Mouse (Mus musculus) stomach, postnatal 0 days (tissue): ENCODE measurements at regions not wholly inside any gene's neighbourhood (a gene's known extent, or its start where the extent isn't known, plus 50 kb on each side); places are given as distances from the start of the nearest gene placed in this dataset.
A peak's percentile ranks its signal among the peaks of the same experiment; 100 is the strongest.
"Not testable (repeated sequence)": the region's sequence is repeated elsewhere in the genome, so short reads cannot be mapped to it uniquely, and the experiment has no call there.

Experiments used
- ATAC-seq: fragments of 200-750 bp; cut with Nextera tagmentation; 2 replicates; pipeline ENCODE4 v1.8.0; 2017; ENCODE audit not compliant: low FRiP score, low TSS enrichment
- DNase-seq: peaks from one replicate; pipeline ENCODE4 v3.0.0-alpha.2; 2016; ENCODE audit warnings: low spot score
- H3K27ac ChIP-seq: fragments of 300-500 bp; sonication (generic); replicated peaks from 2 replicates; pipeline ENCODE4 v1.5.1; 2014; ENCODE audit warnings: mild to moderate bottlenecking, control low read depth
- H3K27me3 ChIP-seq: fragments of 300-500 bp; sonication (generic); 2 replicates; pipeline ENCODE4 v1.6.1; 2014; ENCODE audit warnings: low read length; ENCODE audit not compliant: control insufficient read depth, insufficient read depth
- H3K36me3 ChIP-seq: fragments of 300-500 bp; sonication (generic); 2 replicates; pipeline ENCODE4 v1.6.1; 2014; ENCODE audit warnings: low read length, mixed read lengths; ENCODE audit not compliant: control insufficient read depth, insufficient read depth
- H3K4me1 ChIP-seq: fragments of 300-500 bp; sonication (generic); replicated peaks from 2 replicates; pipeline ENCODE4 v1.6.1; 2014; ENCODE audit warnings: antibody characterized with exemption; ENCODE audit not compliant: control insufficient read depth, insufficient read depth
- H3K4me2 ChIP-seq: fragments of 300-500 bp; sonication (generic); replicated peaks from 2 replicates; pipeline ENCODE4 v1.6.1; 2014; ENCODE audit warnings: low read depth, mild to moderate bottlenecking, control low read depth, moderate library complexity
- H3K4me3 ChIP-seq: fragments of 300-500 bp; sonication (generic); 2 replicates; pipeline ENCODE4 v1.5.1; 2014; ENCODE audit warnings: low read depth, low read length, control low read depth
- H3K9ac ChIP-seq: fragments of 300-500 bp; sonication (generic); 2 replicates; pipeline ENCODE4 v1.6.1; 2014; ENCODE audit warnings: mild to moderate bottlenecking, low read length, control low read depth, mixed read lengths
- H3K9me3 ChIP-seq: fragments of 300-500 bp; sonication (generic); 2 replicates; pipeline ENCODE4 v1.6.1; 2016; ENCODE audit warnings: low read length; ENCODE audit not compliant: control insufficient read depth
- CTCF ChIP-seq: IDR thresholded peaks from 2 replicates; pipeline ENCODE4 v1.5.1; 2016; ENCODE audit warnings: antibody characterized with exemption, low read depth, mild to moderate bottlenecking, moderate library complexity
- EP300 ChIP-seq: optimal IDR thresholded peaks from 2 replicates; pipeline ENCODE3; 2016; ENCODE audit warnings: antibody characterized with exemption
- WGBS: fragments of 180-500 bp; shearing (Covaris S2); extraction: QIAGEN DNeasy Blood & Tissue Kit; methylation state at CpG from one replicate; pipeline ENCODE4 v1.1.7; 2014; 5-methylcytosine and 5-hydroxymethylcytosine counted together

DNA sequence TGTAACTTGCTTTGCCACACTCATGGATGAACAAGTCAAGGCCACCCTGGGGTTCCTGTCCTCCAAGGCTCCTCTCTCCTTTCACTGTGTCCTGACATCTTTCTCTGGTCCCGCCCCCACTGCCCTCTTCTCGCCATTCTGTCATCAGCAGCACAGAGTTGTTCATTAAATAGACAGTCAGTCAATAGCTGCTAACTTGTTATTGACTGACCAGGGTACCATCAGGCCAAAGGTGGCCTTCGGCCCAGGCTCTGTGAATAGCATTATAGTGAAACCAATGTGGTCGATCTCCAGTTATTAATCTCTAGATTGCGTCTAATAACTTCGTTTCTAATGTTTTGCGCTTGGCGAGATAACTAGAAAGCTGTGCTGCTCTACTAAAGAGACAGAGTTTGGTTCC, 122.1 kb upstream of the Mrps10 start:
- Histone ChIP-seq H3K4me2 (no peak overlapping the region), H3K9ac (no peak overlapping the region), H3K4me3 (no peak overlapping the region), H3K4me1 (no peaks in the 10 kb centered on the region), H3K27ac (no peak overlapping the region), H3K27me3 (no peaks in the 10 kb centered on the region), H3K36me3 (no peaks in the 10 kb centered on the region), H3K9me3 (no peaks in the 10 kb centered on the region)
- no peak for ATAC-seq
- no peak for DNase-seq
- no peak for TF ChIP-seq EP300
- TF ChIP-seq CTCF, result no peak
- 88% methylated on average over 8 of the region's 8 CpGs for WGBS

DNA sequence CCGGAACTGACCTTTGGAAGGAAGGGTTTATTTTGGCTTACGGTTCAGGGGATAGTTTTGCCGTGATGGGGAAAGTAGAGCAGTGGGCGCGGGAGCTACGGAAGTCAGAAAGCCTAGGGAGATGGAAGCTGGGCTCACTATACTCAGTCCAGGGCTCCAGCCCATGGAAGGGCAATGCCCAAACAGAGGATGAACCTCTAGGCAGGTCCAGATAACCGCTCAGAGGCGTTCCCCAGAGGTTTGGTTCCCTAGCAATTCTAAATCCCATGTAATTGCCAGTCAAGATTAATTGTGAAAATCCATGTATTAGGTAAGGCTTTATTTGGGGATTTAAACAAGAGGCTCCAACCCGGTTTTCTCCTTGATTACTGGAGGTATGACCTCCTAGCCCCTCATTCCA, 123.1 kb upstream of the Mrps10 start:
- 87% methylated on average over 9 of the region's 9 CpGs for WGBS
- ATAC-seq, result no peak
- no peak overlapping the region for H3K4me3 ChIP-seq

DNA sequence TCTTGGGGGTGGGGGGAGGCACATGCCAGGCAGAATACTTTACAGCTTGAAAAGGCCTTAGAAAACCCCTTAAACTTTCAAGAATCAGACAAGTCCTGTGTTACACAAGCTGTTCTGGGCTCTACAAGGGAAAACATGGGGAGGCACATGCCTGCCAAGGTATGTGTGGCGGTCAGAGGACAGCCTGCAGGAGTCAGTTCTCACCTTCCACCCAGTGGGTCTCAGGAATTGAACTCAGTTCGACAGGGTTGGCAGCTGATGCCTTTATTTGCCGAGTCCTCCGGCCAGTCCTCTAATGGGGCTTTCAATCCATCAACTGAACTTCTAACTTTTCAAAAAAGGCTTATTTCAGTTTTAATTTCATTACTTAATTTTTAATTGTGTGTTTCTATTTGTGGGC, 129.6 kb upstream of the Mrps10 start:
- H3K9ac ChIP-seq, result no peak overlapping the region
- DNase-seq, result no peak
- 92% methylated on average over 4 of the region's 4 CpGs for WGBS
- no peaks in the 10 kb centered on the region for H3K27me3 ChIP-seq
- no peak overlapping the region for H3K4me2 ChIP-seq
- H3K27ac ChIP-seq, result no peak overlapping the region
- no peaks in the 10 kb centered on the region for H3K9me3 ChIP-seq
- TF ChIP-seq CTCF (no peak), EP300 (no peak)
- no peaks in the 10 kb centered on the region for H3K4me1 ChIP-seq
- no peak overlapping the region for H3K4me3 ChIP-seq
- H3K36me3 ChIP-seq, result peaks cover 7% of the 10 kb centered on the region; the same call in 1 of the 2 replicates
- no peak for ATAC-seq

More for the DNA sequence above, 123.1 kb upstream of the Mrps10 start:
- H3K36me3 ChIP-seq, result no peaks in the 10 kb centered on the region
- H3K9ac ChIP-seq, result no peak overlapping the region
- no peaks in the 10 kb centered on the region for H3K4me1 ChIP-seq
- H3K9me3 ChIP-seq, result no peaks in the 10 kb centered on the region
- TF ChIP-seq CTCF, result no peak
- no peak for TF ChIP-seq EP300
- no peak overlapping the region for H3K4me2 ChIP-seq
- no peak for DNase-seq
- no peaks in the 10 kb centered on the region for H3K27me3 ChIP-seq
- no peak overlapping the region for H3K27ac ChIP-seq

DNA sequence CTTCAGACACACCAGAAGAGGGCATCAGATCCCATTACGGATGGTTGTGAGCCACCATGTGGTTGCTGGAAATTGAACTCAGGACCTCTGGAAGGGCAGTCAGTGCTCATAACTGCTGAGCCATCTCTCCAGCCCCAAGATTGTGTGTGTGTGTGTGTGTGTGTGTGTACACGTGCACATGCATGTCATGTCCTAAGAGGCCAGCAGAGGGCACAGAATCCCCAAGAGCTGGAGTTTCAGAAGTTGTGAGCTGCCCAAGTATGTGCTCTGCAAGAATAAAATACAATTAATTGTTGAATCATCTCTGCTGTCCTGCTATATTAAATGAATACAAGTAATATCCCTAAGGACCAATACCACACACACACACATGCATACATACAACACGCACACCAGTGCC, 130.8 kb upstream of the Mrps10 start:
- ATAC-seq, H3K9me3 ChIP-seq, H3K27me3 ChIP-seq, H3K36me3 ChIP-seq, H3K27ac ChIP-seq, H3K4me2 ChIP-seq, DNase-seq, H3K4me3 ChIP-seq, H3K4me1 ChIP-seq, H3K9ac ChIP-seq: not testable (repeated sequence)
- WGBS, result 96% methylated on average over 3 of the region's 3 CpGs
- TF ChIP-seq CTCF, result peak; percentile 42

DNA sequence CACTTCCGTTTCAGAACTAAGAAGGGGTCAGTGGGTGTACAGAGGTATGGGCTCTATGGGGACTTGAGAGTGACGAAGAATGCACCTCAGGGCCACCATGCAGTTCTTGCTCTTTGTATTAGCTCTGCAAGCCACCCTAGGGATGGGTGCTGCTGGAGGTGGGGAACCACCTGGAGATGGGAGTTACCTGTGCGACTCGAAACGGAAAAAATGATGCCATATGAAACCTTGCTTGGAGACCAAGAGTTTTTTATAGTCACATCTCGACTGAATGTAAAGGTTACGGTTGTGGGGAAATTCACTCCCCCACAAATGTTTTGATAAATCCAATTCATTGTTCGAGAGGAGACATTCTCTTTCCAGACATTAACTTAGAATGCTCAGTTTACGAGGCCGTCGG, 134.3 kb upstream of the Mrps10 start:
- H3K4me1 ChIP-seq, result no peaks in the 10 kb centered on the region
- no peak overlapping the region for H3K9ac ChIP-seq
- H3K27me3 ChIP-seq, result no peaks in the 10 kb centered on the region
- H3K4me2 ChIP-seq, result no peak overlapping the region
- no peak overlapping the region for H3K27ac ChIP-seq
- no peak overlapping the region for H3K4me3 ChIP-seq
- peaks cover 19% of the 10 kb centered on the region; the same call in 1 of the 2 replicates for H3K36me3 ChIP-seq
- 90% methylated on average over 11 of the region's 11 CpGs for WGBS
- no peak for ATAC-seq
- H3K9me3 ChIP-seq, result no peaks in the 10 kb centered on the region
- no peak for DNase-seq
- TF ChIP-seq CTCF, result no peak
- TF ChIP-seq EP300, result no peak

DNA sequence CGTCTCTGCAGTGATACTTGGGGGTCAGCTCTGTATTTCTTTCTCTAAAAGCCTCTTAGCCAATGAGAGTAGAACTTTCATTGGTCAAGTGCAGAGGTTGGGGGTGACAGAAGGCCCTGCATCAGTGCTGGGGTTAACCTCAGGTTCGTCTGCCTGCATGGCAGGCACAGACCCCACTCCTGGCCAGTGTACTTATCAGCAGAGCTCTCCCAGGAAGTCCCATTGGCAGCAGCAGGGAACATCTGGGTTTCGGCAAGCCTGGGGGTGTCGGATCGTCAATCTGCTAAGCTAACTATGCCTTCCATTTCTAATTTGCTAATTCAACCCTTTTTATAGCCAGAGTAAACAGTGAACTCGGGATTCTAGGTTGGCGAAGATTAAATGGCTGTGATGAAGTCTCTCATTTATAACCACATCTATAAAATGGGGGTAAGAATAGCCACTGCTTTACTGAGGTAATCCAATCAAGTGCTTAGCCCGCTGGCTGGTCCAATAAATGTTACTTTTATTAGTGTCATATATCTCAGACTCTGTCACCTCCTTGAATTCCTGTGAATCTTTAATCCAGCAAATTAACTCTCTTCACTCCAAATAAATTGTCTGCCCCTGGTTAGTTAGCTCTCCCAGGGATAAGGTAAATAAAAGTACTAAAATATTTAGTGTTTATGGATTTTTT, 135.5 kb upstream of the Mrps10 start:
- Histone ChIP-seq H3K36me3 (peaks cover 19% of the 10 kb centered on the region; the same call in 1 of the 2 replicates), H3K9me3 (no peaks in the 10 kb centered on the region), H3K4me1 (no peaks in the 10 kb centered on the region), H3K4me3 (no peak overlapping the region), H3K9ac (no peak overlapping the region), H3K27me3 (no peaks in the 10 kb centered on the region), H3K4me2 (no peak overlapping the region), H3K27ac (no peak overlapping the region)
- no peak for TF ChIP-seq CTCF
- no peak for TF ChIP-seq EP300
- DNase-seq, result no peak
- no peak for ATAC-seq
- 62% methylated on average over 8 of the region's 8 CpGs for WGBS
